Mouse (Mus musculus) 3134 (cell line): ENCODE results near the gene Cpa2.

ENCODE experiments used
- DNase-seq: peaks from one replicate; pipeline ENCODE4 v3.0.0-alpha.2; 2011; ENCODE audit warnings: low spot score; ENCODE audit not compliant: insufficient read length; ENCODE audit errors: extremely low read depth

Gene Cpa2

GRCm38 (mm10) chr6:30576477-30577203 is 35.3 kb downstream of the Cpa2 start:
- DNase-seq = no peak

GRCm38 (mm10) chr6:30579961-30580840 is 38.8 kb downstream of the Cpa2 start:
- DNase-seq = no peak

- DNase-seq = no peak
Measured at GRCm38 (mm10) chr6:30580841-30581176, 39.4 kb downstream of the Cpa2 start.

DNA sequence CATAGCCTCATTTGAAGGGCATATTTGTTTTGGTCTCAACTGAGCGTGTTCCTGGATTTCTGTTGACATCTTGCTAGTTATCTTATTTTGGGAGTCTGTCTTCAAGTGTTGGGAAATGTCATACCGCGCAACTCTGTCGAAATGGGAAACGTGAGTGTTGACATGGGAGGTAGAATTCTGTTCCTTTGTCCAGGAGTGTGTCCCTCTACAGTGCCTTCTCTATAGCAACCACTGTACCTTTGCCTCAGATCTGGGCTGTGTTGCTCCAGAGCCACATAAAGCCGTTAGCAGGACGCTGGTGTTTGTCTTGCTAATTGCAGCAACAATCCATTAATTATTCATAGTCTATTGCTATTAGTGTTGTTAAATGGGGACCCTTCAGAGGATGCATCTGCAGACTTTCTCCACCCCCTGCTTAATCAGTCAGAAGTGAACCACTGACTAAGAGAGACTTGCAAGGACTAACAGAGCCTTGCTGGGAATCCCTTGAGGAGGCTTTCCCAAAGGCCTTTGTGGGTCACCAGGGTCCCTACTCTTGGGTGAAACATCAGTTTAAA is 45.6 kb downstream of the Cpa2 start:
- no peak for DNase-seq

DNA sequence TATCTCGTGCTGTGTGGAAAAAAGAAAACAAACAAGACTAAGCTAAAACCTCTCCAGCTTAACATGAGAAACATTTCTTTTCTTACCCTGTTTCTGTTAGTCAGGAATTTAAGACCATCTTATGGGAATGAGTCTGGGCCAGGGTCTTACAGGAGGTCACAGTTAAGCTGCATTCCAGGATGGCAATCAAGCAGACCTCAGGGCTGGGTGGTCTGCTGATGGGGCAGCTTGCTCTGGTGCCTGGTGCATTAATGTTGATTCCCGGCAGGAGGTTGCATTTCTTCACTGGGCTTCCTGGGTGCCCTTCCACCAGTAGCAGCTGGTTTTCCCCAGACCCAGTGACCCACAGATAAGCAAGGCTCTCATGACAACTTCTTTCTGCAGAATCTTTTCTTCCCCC is 48.4 kb downstream of the Cpa2 start:
- DNase-seq = no peak

GRCm38 (mm10) chr6:30591851-30592404 is 50.5 kb downstream of the Cpa2 start:
- DNase-seq = no peak

DNA sequence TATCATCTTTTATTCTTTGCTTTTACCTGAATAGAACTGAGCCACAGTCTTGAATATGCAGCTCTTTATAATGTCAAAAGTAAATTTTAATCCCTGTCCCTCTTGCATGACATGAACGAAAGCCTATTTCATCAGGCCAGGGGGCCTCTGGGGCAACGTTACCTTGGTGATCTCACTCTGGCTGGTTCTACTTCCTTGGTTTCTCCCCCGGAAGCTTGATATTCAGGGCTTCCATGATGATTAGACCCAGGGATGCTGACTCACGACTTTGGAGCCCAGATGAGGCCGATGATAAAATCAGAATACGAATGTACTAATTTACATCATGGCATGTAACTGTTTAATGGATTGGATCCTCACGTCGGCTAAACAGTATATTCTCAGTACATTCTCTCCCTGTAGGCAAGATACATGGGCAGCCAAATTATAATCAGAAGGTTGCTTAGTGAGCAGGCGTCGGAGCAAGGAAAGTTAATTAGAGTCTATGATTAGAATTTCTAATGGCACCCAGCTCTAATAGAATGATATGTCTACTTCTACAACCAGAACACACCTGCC is 51.1 kb downstream of the Cpa2 start:
- DNase-seq = no peak

DNA sequence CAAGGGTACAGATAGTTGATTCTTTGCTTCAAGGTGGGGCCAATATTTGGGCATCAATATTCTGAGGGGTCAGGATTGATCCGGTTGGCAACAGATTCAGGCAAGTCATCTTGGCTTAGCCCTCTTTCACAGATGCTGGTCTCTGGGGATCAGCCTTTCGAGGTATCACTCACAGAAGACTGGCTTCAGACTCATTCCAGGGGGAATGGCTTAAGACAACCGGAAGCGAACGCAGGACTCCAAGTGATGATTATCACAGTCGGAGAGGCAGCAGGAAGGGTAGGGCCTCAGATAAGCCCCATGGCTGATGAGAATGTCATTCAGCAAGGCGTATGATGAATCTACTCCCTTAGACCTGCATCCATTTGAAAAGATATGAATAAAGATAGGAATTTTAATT is 53.0 kb downstream of the Cpa2 start:
- no peak for DNase-seq

DNA sequence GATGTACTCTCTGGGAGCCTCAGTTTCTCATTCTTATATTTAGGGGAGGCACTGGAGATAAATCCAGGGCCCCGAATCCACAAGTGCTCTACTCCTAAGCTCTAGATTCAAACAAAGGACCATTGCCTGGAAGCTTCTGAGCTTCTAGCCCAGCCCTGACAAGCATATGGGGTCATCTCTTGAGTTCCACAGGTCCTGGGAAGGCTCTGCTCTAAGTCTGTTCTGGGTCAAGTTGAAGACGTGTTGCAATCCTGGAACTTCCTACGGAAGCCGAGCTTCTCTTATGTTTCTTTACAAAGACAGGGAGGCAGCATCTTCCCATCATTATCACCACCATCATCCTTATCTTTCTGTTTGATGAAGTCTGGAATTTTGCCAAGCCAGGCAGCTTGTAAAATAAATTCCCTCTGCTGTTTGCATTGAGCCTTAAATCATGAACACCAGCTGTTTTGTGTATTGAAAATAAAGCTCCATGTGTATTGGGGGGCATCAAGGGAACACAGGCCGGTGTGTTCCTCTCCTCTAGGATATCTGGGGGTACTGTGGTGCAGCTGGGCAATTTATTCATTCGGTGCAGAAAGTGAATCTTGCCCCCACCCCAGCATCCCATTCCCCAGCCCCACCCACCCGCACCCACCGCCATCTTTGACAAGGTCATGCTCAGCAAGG is 55.0 kb downstream of the Cpa2 start:
- no peak for DNase-seq

DNA sequence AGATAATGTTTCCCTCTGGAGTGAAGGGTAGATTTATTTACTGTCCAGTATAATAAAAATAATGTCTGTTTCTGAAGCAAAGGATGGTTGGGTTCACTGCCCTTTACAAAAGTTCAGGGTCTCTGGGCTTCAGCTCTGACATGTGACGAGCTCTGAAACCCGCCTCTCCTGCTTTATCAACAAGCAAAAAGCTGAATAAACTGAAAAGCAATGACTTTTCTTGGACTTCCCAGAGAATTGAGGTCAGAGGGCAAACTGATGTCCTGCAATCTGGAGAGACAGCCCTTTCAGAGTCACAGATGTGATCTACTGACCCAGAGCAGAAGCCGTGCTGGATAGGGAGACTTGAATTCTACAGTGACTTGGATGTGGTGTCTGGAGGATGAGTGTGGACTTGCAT is 58.7 kb downstream of the Cpa2 start:
- DNase-seq = no peak

- DNase-seq = no peak
Measured at GRCm38 (mm10) chr6:30600995-30601394, 59.6 kb downstream of the Cpa2 start.

DNA sequence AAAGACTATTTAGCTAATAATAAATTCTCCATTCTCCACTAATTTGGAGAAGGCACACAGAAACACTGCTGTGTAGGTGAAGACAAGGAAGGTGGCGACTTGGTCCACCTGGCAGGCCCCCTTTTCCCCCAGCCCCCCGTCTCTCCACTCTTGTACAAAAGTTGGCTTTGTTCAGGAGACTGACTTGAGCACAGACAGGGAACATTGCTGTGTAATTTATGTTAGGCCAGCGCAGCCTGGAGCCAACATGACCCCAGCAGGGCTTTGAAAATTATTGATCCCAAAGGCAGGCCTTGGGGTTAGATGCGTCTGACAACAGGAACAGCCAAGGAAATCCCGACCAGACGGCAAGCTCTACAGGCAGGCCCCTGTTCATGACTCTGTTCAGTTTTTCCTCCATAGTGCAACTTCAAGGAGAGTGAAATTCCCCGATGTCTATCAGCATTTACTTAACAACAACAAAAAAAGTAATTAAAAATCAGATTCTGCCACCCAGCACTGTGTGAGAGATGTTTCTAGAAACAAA is 63.0 kb downstream of the Cpa2 start:
- DNase-seq = no peak

DNA sequence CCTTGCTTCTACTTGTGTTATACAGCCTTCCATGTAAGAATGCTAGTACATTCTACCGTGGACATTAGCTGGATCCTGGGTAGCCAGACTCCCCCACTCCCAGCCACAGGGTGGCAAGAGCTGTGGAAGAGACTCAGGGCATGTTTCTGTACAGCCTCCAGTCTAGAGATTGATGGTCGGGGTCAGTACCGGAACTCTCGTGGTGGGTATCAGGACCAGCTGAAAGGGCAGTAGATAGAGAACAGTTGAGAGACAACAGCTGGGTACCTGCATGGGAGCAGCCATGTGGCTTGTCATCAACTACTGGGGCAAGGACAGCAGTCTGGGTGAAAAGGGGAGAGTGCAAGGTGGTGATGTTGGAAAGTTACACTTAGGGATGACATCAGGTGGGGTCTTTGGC is 63.7 kb downstream of the Cpa2 start:
- DNase-seq = no peak

GRCm38 (mm10) chr6:30605672-30606071 is 64.3 kb downstream of the Cpa2 start:
- no peak for DNase-seq

GRCm38 (mm10) chr6:30610710-30611109 is 69.3 kb downstream of the Cpa2 start, which contains the start of gene Cpa5:
Gene Cpa5 (plus strand): TSS chr6:30611010.
- no peak for DNase-seq

DNA sequence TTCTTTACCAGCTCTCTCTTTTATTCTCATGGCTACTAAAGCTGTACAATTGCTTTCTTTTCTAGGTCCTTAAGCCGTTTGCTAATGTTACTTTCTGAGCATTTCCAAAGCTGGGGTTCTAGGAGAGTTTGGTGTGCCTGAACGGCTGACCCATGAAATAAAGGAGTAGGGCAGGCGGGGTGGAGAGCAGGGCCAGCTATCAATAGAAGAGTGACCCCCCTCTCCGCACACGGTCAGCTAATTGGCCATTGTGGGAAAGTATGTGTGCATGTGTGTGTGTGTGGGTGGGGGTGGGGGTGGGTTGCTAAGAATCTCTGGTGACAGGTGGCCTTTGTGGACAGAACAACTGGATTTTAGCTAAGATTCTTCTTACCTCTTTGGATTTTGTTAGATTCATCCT is 69.8 kb downstream of the Cpa2 start:
- DNase-seq = no peak
